In the genomic region with DNA sequence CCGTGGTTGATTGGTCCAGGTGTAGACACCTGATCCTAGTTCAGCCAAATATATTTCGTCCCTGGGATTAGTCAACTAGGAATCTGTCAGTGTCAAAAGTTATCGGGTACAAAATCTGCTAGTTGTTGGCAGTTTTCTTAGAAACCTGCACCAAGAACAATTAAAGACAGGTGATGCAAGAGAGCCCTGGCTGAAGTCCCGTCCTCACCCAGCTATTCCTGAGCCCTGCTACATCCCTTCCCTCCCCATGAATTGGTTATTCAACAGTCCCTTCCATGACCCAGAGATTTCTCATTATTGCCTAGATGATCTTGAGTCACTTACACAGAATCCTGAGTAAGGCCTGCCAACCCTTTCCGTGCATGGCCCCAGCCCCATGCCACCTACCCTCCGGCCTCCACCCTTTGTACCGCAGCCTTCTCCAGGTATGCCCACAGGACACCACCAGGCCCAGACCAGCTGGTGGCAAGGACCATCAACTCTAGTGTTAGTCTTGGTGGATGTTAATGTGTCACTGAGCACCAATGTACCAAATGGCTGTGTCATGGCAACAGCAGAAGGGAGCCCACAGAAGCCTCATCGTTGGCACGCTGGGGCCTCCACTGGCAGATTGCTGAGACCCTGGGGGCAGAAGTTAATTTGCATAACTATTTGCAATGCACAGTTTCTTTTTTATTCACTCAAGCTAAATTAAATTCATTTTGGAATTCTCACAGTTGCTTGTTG, we compare ENCODE assay signal across 15 mouse cellular contexts. TPM values are rescaled to one million over a fixed set of nuclear protein-coding genes. Genes with fewer than 3 reads are reported as not detected.
A peak's percentile ranks its signal among the peaks of the same experiment; 100 is the strongest.
DNase-seq lines count a peak whose midpoint lies in the region; ATAC-seq and TF ChIP-seq lines count a peak whose summit lies in the region.
"Had no signal": no experiment of that assay in that cellular context is flagged by ENCODE, and none has a peak within 500 bp of the region (broad histone marks: within the 10 kb centered on the region; RNA-seq: fewer than 3 reads in every experiment).

No protein-coding gene starts in this region.

- peak overlapping the region; percentile 76 for H3K27ac ChIP-seq in midbrain, embryonic 13.5 days
- no peak overlapping the region for H3K27ac ChIP-seq in midbrain, embryonic 11.5 days (ENCODE audit: low read depth, low read length)
- 0 out of 2 replicates have a peak overlapping the region, but pooled peaks have one; percentile 28 for H3K27ac ChIP-seq in hindbrain, postnatal 0 days
- no peak overlapping the region for H3K27ac ChIP-seq in neural tube, embryonic 14.5 days (ENCODE audit: low read depth, low read length)
- H3K27ac ChIP-seq: stomach, postnatal 0 days had no signal

- no peak for TF ChIP-seq POLR2A in lung, adult 2 months (IDR thresholded peaks at IDR 0.05; ENCODE audit: borderline replicate concordance, extremely low read depth, low read depth, low read length)

- no peak overlapping the region for H3K4me3 ChIP-seq in midbrain, embryonic 13.5 days (replicated peaks)
- H3K4me3 ChIP-seq in midbrain, embryonic 11.5 days (ENCODE audit: low read depth, low read length) = no peak overlapping the region
- H3K4me3 ChIP-seq in hindbrain, postnatal 0 days (ENCODE audit: low read length) = no peak overlapping the region
- no peak overlapping the region for H3K4me3 ChIP-seq in neural tube, embryonic 14.5 days (ENCODE audit: low read depth, low read length)
- no peak overlapping the region for H3K4me3 ChIP-seq in lung, adult 2 months (replicated peaks; ENCODE audit: extremely low read depth, low read depth, low read length)

- no peaks in the 10 kb centered on the region for H3K36me3 ChIP-seq in midbrain, embryonic 13.5 days
- no peaks in the 10 kb centered on the region for H3K36me3 ChIP-seq in midbrain, embryonic 11.5 days (ENCODE audit: control insufficient read depth, insufficient read depth, low read length)
- H3K36me3 ChIP-seq in hindbrain, postnatal 0 days (ENCODE audit: insufficient read depth, low read length) = no peaks in the 10 kb centered on the region
- H3K36me3 ChIP-seq in neural tube, embryonic 14.5 days (ENCODE audit: control insufficient read depth, insufficient read depth, low read length) = no peaks in the 10 kb centered on the region

- no peak overlapping the region for H3K4me2 ChIP-seq in midbrain, embryonic 13.5 days (replicated peaks)
- no peak overlapping the region for H3K4me2 ChIP-seq in midbrain, embryonic 11.5 days
- H3K4me2 ChIP-seq in hindbrain, postnatal 0 days (ENCODE audit: low read depth, low read length) = no peak overlapping the region
- no peak overlapping the region for H3K4me2 ChIP-seq in neural tube, embryonic 14.5 days (ENCODE audit: low read depth, low read length)

- H3K27me3 ChIP-seq in midbrain, embryonic 13.5 days = no peaks in the 10 kb centered on the region
- no peaks in the 10 kb centered on the region for H3K27me3 ChIP-seq in midbrain, embryonic 11.5 days (ENCODE audit: control insufficient read depth, insufficient read depth, low read length)
- H3K27me3 ChIP-seq in hindbrain, postnatal 0 days (ENCODE audit: insufficient read depth, low read length) = no peaks in the 10 kb centered on the region
- H3K27me3 ChIP-seq in neural tube, embryonic 14.5 days (ENCODE audit: control insufficient read depth, insufficient read depth, low read length) = no peaks in the 10 kb centered on the region

- intact Hi-C loops in left cerebral cortex, postnatal 10 days (cut with DNase I) = no loop called here

- no peaks in the 10 kb centered on the region for H3K9me3 ChIP-seq in midbrain, embryonic 13.5 days
- no peaks in the 10 kb centered on the region for H3K9me3 ChIP-seq in midbrain, embryonic 11.5 days (ENCODE audit: control insufficient read depth, low read length)
- H3K9me3 ChIP-seq in hindbrain, postnatal 0 days (ENCODE audit: low read length) = no peaks in the 10 kb centered on the region
- H3K9me3 ChIP-seq in neural tube, embryonic 14.5 days (ENCODE audit: control insufficient read depth, low read length) = no peaks in the 10 kb centered on the region

- H3K9ac ChIP-seq in midbrain, embryonic 13.5 days (replicated peaks) = no peak overlapping the region
- H3K9ac ChIP-seq in midbrain, embryonic 11.5 days (ENCODE audit: low read length) = no peak overlapping the region
- H3K9ac ChIP-seq in hindbrain, postnatal 0 days (replicated peaks; ENCODE audit: low read length) = no peak overlapping the region
- H3K9ac ChIP-seq in neural tube, embryonic 14.5 days (replicated peaks; ENCODE audit: low read depth, low read length) = no peak overlapping the region

- no peak for TF ChIP-seq CTCF in hindbrain, postnatal 0 days (IDR thresholded peaks at IDR 0.05; ENCODE audit: low read depth)
- no peak for TF ChIP-seq CTCF in lung, adult 2 months (IDR thresholded peaks at IDR 0.05; ENCODE audit: insufficient read depth, low read length)

- 81% methylated on average over 9 of the region's 9 CpGs for WGBS in midbrain, embryonic 13.5 days
- WGBS in midbrain, embryonic 11.5 days = 91% methylated on average over 9 of the region's 9 CpGs
- 50% methylated on average over 9 of the region's 9 CpGs for WGBS in hindbrain, postnatal 0 days
- 62% methylated on average over 9 of the region's 9 CpGs for WGBS in neural tube, embryonic 14.5 days
- WGBS in lung, adult 2 months = 93% methylated on average over 9 of the region's 9 CpGs

- H3K4me1 ChIP-seq in midbrain, embryonic 13.5 days (replicated peaks) = peaks cover 20% of the 10 kb centered on the region
- H3K4me1 ChIP-seq in midbrain, embryonic 11.5 days (ENCODE audit: control insufficient read depth, insufficient read depth, low read length) = 0 out of 2 replicates have a peak, but pooled peaks cover 3% of the 10 kb centered on the region
- peaks cover 7% of the 10 kb centered on the region; the same call in 1 of the 2 replicates for H3K4me1 ChIP-seq in hindbrain, postnatal 0 days (ENCODE audit: insufficient read depth, low read length)
- no peaks in the 10 kb centered on the region for H3K4me1 ChIP-seq in neural tube, embryonic 14.5 days (ENCODE audit: control insufficient read depth, insufficient read depth, low read length)
- H3K4me1 ChIP-seq in lung, adult 2 months (ENCODE audit: control insufficient read depth, insufficient read depth, low read length) = no peaks in the 10 kb centered on the region

- DNase-seq in cerebellum, postnatal 10 days = peak; percentile 80 to 87
- no peak for DNase-seq in midbrain, embryonic 11.5 days (ENCODE audit: low spot score, missing footprints)
- peak; percentile 81 for DNase-seq in hindbrain, postnatal 0 days (ENCODE audit: low spot score)
- DNase-seq in left cerebral cortex, postnatal 10 days (ENCODE audit: extremely low spot score in 1 of 2, low spot score in 2 of 2) = no peak
- DNase-seq in lung, adult 2 months = no peak
- DNase-seq: cerebellum, adult 11 months; embryo, embryonic 11 days; heart, adult 11 months; liver; lung, postnatal 14 days had no signal

- no peak for ATAC-seq in cerebellum, adult (ENCODE audit: insufficient number of reproducible peaks, low FRiP score, low TSS enrichment)
- ATAC-seq in midbrain, embryonic 13.5 days = peak; percentile 41
- ATAC-seq in midbrain, embryonic 11.5 days (ENCODE audit: low FRiP score) = no peak
- ATAC-seq in hindbrain, postnatal 0 days = peak; percentile 79
- peak; percentile 75 for ATAC-seq in neural tube, embryonic 14.5 days (ENCODE audit: low read depth)

RNA-seq across cellular contexts. Expression of a gene that starts 33.5 kb away (rescaled TPM):
- polyA plus RNA-seq in midbrain, embryonic 13.5 days (2015; fragmentation: Nextera tagmentation; extraction: Ambion mirVana) = 75.5 and 79.1 TPM in 2 replicates
- polyA plus RNA-seq in midbrain, embryonic 11.5 days (2014; fragmentation: Nextera tagmentation; extraction: Ambion mirVana) = 19.8 and 20.8 TPM in 2 replicates
- total RNA-seq in hindbrain, postnatal 0 days (2014; rRNA removed) = 76.3 and 84.0 TPM in 2 replicates
- 62.1 and 65.7 TPM in 2 replicates for polyA plus RNA-seq in hindbrain, postnatal 0 days (2015; fragmentation: Nextera tagmentation; extraction: Ambion mirVana)
- polyA plus RNA-seq in neural tube, embryonic 14.5 days (2014; fragmentation: Nextera tagmentation; extraction: Ambion mirVana) = 58.8 and 66.4 TPM in 2 replicates
- 10 to 100 TPM; 44.7 to 46.6 TPM for total RNA-seq in left cerebral cortex, postnatal 10 days (2021)
- 7.3 and 8.0 TPM in 2 replicates for polyA plus RNA-seq in lung, adult 2 months (2012; rRNA removed)

RNA-seq across cellular contexts. Expression of a gene that starts 55.6 kb away (rescaled TPM):
- 0.13 TPM in 1 of 2 replicates, not detected in the other for polyA plus RNA-seq in midbrain, embryonic 13.5 days (2015; fragmentation: Nextera tagmentation; extraction: Ambion mirVana)
- 0.28 TPM in 1 of 2 replicates, not detected in the other for polyA plus RNA-seq in midbrain, embryonic 11.5 days (2014; fragmentation: Nextera tagmentation; extraction: Ambion mirVana)
- not detected in 2 replicates for total RNA-seq in hindbrain, postnatal 0 days (2014; rRNA removed)
- not detected in 2 replicates for polyA plus RNA-seq in hindbrain, postnatal 0 days (2015; fragmentation: Nextera tagmentation; extraction: Ambion mirVana)
- polyA plus RNA-seq in neural tube, embryonic 14.5 days (2014; fragmentation: Nextera tagmentation; extraction: Ambion mirVana) = 0.17 TPM in 1 of 2 replicates, not detected in the other
- not detected for total RNA-seq in left cerebral cortex, postnatal 10 days (2021)
- 10.7 and 11.4 TPM in 2 replicates for polyA plus RNA-seq in lung, adult 2 months (2012; rRNA removed)
- polyA plus RNA-seq: G1E; stomach, postnatal 0 days had no signal

Comparison
In these comparisons a context has a peak if more than half of its experiments do, and no peak if none do; other contexts are left out.
1. ATAC-seq: peak in midbrain, embryonic 13.5 days (single experiment), hindbrain, postnatal 0 days (single experiment) and neural tube, embryonic 14.5 days (single experiment); none in cerebellum, adult (single experiment) and midbrain, embryonic 11.5 days (single experiment).
2. H3K27ac ChIP-seq: peak in midbrain, embryonic 13.5 days (single experiment) and hindbrain, postnatal 0 days (single experiment); none in midbrain, embryonic 11.5 days (single experiment) and neural tube, embryonic 14.5 days (single experiment).
3. DNase-seq: peak in cerebellum, postnatal 10 days (2 of 2) and hindbrain, postnatal 0 days (single experiment); none in midbrain, embryonic 11.5 days (single experiment), left cerebral cortex, postnatal 10 days (0 of 2) and lung, adult 2 months (single experiment).